Mouse (Mus musculus) megakaryocyte, embryonic 14.5 days (primary cell): ENCODE data around the gene Tmem88.

Experiments
- FLI1 ChIP-seq: IDR thresholded peaks from 2 replicates; pipeline ENCODE4 v1.6.1; 2012; ENCODE audit warnings: low read length, inconsistent platforms, mixed read lengths
- GATA1 ChIP-seq: IDR thresholded peaks from 3 replicates; pipeline ENCODE4 v1.6.1; 2012; ENCODE audit warnings: mixed read lengths, low read length, inconsistent platforms, borderline replicate concordance

DNA sequence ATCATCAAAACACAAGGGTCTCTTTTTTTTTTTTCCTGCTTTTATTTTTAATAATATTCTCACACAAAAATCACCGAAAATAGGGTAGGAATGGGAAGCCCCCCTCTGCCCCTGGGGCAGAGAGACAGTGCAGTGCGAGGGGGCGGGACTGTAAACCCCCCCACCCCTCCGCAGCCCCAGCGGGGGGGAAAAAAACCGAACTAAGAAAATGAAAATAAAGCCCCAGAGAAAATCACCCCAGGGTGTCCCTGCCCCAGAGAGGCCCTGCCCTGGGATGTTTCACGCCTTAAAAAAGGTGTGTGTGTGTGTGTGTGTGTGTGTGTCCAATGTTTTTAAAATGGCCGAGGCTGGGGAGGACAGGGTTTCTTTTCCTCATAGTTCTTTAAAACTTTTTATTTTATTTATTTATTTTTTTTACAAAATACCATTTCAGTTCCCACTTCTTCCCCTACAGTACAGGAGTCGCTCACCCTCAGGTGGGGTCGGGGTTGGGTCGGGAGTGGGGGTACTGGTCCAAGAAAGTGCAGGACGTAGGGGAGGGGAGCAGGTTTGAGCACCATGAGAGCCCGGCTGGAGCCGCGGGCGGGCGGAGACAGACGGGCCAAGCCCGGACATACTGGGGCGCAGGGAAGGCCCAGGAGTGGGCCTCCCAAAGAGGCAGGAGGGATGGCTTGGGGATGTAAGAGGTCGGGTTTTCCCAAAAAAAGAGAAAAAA lies 609 bp upstream of the Tmem88 start:
- TF ChIP-seq GATA1 (no peak), FLI1 (no peak)
